Mouse (Mus musculus): ENCODE measurements at regions not wholly inside any gene's neighbourhood (a gene's known extent, or its start where the extent isn't known, plus 50 kb on each side); places are given as distances from the start of the nearest gene placed in this dataset.

- no peak for DNase-seq
Measured at GRCm38 (mm10) chr14:78372102-78372501, 64.3 kb upstream of the Tnfsf11 start.

- no peak for DNase-seq
Measured at GRCm38 (mm10) chr14:78368881-78369280, 61.0 kb upstream of the Tnfsf11 start.

GRCm38 (mm10) chr14:78364822-78365221 lies 57.0 kb upstream of the Tnfsf11 start:
- no peak for DNase-seq

GRCm38 (mm10) chr14:78363123-78363522 lies 55.3 kb upstream of the Tnfsf11 start:
- DNase-seq, result no peak
